Mouse (Mus musculus): ENCODE data around the gene Spn. TPM values are rescaled to one million over a fixed set of nuclear protein-coding genes. Genes with fewer than 3 reads are reported as not detected.

Spn gene
- polyA plus RNA-seq, 2 experiments: 7.9 to 10.8 TPM

DNA sequence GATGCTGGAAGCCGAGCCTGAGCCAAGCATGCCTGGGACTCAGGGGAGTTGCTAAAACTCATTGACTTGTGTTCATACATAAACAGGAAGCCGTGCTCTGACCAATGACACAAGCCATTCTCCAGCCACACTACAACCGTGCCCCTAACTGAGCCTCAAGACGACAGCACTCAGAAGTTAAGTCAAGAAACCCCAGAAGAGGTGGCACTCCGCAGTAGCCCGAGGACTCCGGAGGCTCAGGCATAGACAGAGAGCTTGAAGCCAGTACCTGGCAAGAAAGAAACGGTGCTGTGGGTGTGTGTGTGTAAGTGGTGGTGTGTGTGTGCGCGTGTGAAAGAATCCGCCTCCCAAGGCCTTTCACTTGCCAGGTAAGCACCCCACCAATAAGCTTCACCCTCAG is 22.7 kb downstream of the Spn start:
- Histone ChIP-seq H3K9ac (replicated peaks) (no peak overlapping the region), H3K27me3 (ENCODE audit: control insufficient read depth, insufficient read depth, low read length) (no peaks in the 10 kb centered on the region), H3K4me3 (ENCODE audit: insufficient read depth in 1 of 2, low read depth in 2 of 2, low read length in 2 of 2) (no peak overlapping the region), H3K4me1 (replicated peaks; ENCODE audit: control insufficient read depth in 2 of 2, insufficient read depth in 2 of 2, low read length in 1 of 2) (peaks cover 3 to 28% of the 10 kb centered on the region in 2 experiments; a peak in 3 of 4 replicates), H3K36me3 (replicated peaks; ENCODE audit: control insufficient read depth, insufficient read depth, low read depth) (no peaks in the 10 kb centered on the region; the same call in 1 of the 2 replicates), H3K9me3 (ENCODE audit: control insufficient read depth, low read length) (no peaks in the 10 kb centered on the region), H3K27ac (no peak overlapping the region), H3K4me2 (ENCODE audit: low read depth) (no peak overlapping the region)
- 62% methylated on average over 11 of the region's 11 CpGs for WGBS (ENCODE audit: insufficient replicate concordance)
- DNase-seq (ENCODE audit: low read depth in 3 of 3, low spot score in 3 of 3): no peak
- no peak for TF ChIP-seq EP300 (IDR thresholded peaks at IDR 0.05; ENCODE audit: low read depth)
- no peak for TF ChIP-seq CTCF (IDR thresholded peaks at IDR 0.05; ENCODE audit: low read depth)
- no peak for ATAC-seq (ENCODE audit: insufficient read depth)

DNA sequence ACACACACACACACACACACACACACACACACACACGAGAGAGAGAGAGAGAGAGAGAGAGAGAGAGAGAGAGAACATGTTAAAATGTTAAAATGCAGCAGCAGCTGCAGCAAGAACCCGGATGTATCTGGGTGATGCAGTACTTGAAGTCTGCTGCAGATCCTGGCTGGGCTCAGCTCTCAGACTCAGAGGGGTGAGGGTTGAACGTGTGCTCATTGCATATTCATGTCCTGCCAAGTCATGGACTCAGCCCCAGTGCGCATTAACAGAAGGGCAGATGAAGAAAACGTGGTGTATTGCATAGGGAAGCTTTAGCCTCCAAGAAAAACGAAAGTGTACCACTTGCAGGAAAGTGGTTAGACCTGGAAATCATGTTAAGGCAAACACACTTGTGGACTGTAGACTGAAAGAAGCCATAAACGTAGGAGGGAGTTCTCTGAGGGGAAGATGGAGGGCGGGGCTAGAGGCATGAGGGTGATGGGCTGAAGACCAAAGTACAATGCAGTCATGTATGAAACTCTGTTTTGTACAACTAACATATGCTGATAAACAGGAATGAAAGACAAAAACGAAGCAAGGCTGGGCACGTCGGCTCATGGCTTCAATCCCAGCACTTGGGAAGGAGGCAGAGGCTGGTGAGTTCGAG is 23.9 kb downstream of the Spn start:
- Histone ChIP-seq H3K4me1 (replicated peaks; ENCODE audit: control insufficient read depth in 2 of 2, insufficient read depth in 2 of 2, low read length in 1 of 2) (peaks cover 3 to 16% of the 10 kb centered on the region in 2 experiments; a peak in 3 of 4 replicates), H3K36me3 (replicated peaks; ENCODE audit: control insufficient read depth, insufficient read depth, low read depth) (no peaks in the 10 kb centered on the region; the same call in 1 of the 2 replicates), H3K9me3 (ENCODE audit: control insufficient read depth, low read length) (no peaks in the 10 kb centered on the region), H3K27ac (no peak overlapping the region), H3K4me3 (ENCODE audit: insufficient read depth in 1 of 2, low read depth in 2 of 2, low read length in 2 of 2) (no peak overlapping the region), H3K27me3 (ENCODE audit: control insufficient read depth, insufficient read depth, low read length) (no peaks in the 10 kb centered on the region), H3K4me2 (ENCODE audit: low read depth) (no peak overlapping the region), H3K9ac (replicated peaks) (no peak overlapping the region)
- DNase-seq (ENCODE audit: low read depth in 3 of 3, low spot score in 3 of 3): no peak
- TF ChIP-seq CTCF (IDR thresholded peaks at IDR 0.05; ENCODE audit: low read depth): no peak
- TF ChIP-seq EP300 (IDR thresholded peaks at IDR 0.05; ENCODE audit: low read depth): no peak
- ATAC-seq (ENCODE audit: insufficient read depth): no peak
- 41% methylated on average over 12 of the region's 12 CpGs for whole genome bisulfite sequencing (ENCODE audit: insufficient replicate concordance)

DNA sequence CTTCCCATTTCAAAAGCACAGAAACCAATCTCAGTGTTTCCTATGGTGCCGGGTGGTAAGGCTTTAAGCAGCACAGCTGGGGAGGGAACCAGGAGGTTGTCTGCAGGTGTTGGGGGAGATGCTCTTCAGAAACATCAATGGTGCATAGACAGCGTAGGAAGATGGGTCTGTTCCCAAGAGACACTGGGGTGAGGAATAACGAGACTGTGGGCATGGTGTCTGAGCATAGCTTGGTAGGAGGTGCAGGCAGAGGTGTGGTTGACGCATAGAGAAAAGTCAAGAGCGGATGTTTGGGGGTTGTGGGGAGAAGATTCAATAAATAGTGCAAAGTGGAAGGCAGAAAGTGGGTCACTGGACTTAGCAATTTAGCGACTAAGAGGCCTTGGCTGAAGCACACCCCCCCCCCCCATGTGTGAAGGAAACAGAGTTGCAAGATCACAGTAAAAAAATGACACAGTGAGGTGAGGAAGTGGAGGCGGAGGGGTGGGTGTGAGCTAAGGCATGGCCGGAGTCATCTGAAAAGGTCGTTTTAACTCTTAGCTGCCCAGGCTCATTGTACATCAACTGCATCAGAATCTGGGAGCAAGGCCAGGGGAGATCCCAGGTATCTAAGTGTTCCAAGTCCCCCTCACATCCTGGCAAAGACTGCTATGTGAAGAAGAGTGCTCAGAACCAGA is 24.6 kb downstream of the Spn start:
- Histone ChIP-seq H3K27me3 (ENCODE audit: control insufficient read depth, insufficient read depth, low read length) (no peaks in the 10 kb centered on the region), H3K9ac (replicated peaks) (no peak overlapping the region), H3K9me3 (ENCODE audit: control insufficient read depth, low read length) (no peaks in the 10 kb centered on the region), H3K27ac (no peak overlapping the region), H3K4me3 (ENCODE audit: insufficient read depth in 1 of 2, low read depth in 2 of 2, low read length in 2 of 2) (no peak overlapping the region), H3K4me1 (replicated peaks; ENCODE audit: control insufficient read depth in 2 of 2, insufficient read depth in 2 of 2, low read length in 1 of 2) (peaks cover 3 to 15% of the 10 kb centered on the region in 2 experiments; a peak in 3 of 4 replicates), H3K4me2 (ENCODE audit: low read depth) (no peak overlapping the region), H3K36me3 (replicated peaks; ENCODE audit: control insufficient read depth, insufficient read depth, low read depth) (no peaks in the 10 kb centered on the region; the same call in 1 of the 2 replicates)
- TF ChIP-seq EP300 (IDR thresholded peaks at IDR 0.05; ENCODE audit: low read depth) (no peak), CTCF (IDR thresholded peaks at IDR 0.05; ENCODE audit: low read depth) (no peak)
- 33% methylated on average over 9 of the region's 9 CpGs for WGBS (ENCODE audit: insufficient replicate concordance)
- ATAC-seq (ENCODE audit: insufficient read depth) (no peak), DNase-seq (ENCODE audit: low read depth in 3 of 3, low spot score in 3 of 3) (no peak)

DNA sequence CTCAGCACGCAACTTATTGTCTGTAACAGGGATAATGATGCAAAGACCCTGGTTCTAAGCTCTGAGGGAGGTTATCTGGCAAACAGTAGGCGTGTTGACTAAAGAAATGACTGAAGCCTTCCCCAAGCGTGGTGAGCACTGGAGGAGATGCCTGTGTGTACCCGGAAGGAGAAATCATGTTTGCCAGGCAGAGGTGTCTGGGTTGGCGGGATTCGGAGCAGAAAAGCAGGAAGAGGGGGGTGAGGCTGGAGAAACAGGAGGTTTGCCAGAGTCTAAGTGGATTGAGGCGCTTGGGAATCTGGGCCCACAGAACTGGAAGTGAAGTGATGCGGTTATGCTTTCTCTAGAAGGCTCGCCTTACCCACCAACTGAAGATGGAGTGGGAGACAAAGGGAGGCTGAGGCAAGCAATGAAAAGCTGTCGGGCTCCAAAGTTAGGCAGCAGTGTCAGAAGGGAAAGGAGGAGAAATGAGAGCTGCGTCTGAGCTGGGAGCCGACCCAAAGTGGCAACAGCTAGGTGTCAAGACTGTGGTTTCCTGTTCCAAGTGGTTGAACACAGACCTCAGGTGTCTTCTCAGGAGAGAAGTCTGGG is 25.3 kb downstream of the Spn start:
- no peaks in the 10 kb centered on the region for H3K9me3 ChIP-seq (ENCODE audit: control insufficient read depth, low read length)
- DNase-seq (ENCODE audit: low read depth in 3 of 3, low spot score in 3 of 3): no peak
- H3K27me3 ChIP-seq (ENCODE audit: control insufficient read depth, insufficient read depth, low read length): no peaks in the 10 kb centered on the region
- no peak overlapping the region for H3K4me2 ChIP-seq (ENCODE audit: low read depth)
- no peaks in the 10 kb centered on the region; the same call in 1 of the 2 replicates for H3K36me3 ChIP-seq (replicated peaks; ENCODE audit: control insufficient read depth, insufficient read depth, low read depth)
- TF ChIP-seq EP300 (IDR thresholded peaks at IDR 0.05; ENCODE audit: low read depth): no peak
- H3K4me1 ChIP-seq (replicated peaks; ENCODE audit: control insufficient read depth in 2 of 2, insufficient read depth in 2 of 2, low read length in 1 of 2): peaks cover 3 to 15% of the 10 kb centered on the region in 2 experiments; a peak in 3 of 4 replicates
- no peak for ATAC-seq (ENCODE audit: insufficient read depth)
- WGBS (ENCODE audit: insufficient replicate concordance): 62% methylated on average over 12 of the region's 12 CpGs
- no peak overlapping the region for H3K9ac ChIP-seq (replicated peaks)
- H3K4me3 ChIP-seq (ENCODE audit: insufficient read depth in 1 of 2, low read depth in 2 of 2, low read length in 2 of 2): no peak overlapping the region
- H3K27ac ChIP-seq: no peak overlapping the region

DNA sequence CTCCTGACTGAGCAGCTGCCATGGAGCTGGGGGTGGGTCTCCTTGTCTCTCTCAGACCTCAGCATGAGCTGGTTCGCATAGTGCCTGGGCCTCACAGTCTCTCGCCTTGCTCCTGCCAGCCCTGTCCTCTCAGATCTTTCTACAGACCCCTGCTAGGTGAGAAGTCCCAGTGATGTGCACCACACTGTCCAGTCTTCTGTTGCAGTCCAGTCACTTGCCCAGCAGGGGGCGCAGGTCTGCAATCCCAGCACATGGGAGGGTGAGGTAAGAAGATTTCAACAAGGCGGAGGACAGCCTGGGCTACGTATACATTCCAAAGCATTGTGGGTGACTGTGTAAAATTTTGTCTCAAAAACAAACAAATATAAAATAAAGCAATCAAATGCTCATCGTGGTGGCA is 26.2 kb downstream of the Spn start:
- Histone ChIP-seq H3K4me3 (ENCODE audit: insufficient read depth in 1 of 2, low read depth in 2 of 2, low read length in 2 of 2) (no peak overlapping the region), H3K27ac (no peak overlapping the region), H3K4me1 (replicated peaks; ENCODE audit: control insufficient read depth in 2 of 2, insufficient read depth in 2 of 2, low read length in 1 of 2) (peaks cover 3 to 13% of the 10 kb centered on the region in 2 experiments; a peak in 3 of 4 replicates), H3K9me3 (ENCODE audit: control insufficient read depth, low read length) (no peaks in the 10 kb centered on the region), H3K9ac (replicated peaks) (no peak overlapping the region), H3K4me2 (ENCODE audit: low read depth) (no peak overlapping the region), H3K36me3 (replicated peaks; ENCODE audit: control insufficient read depth, insufficient read depth, low read depth) (no peaks in the 10 kb centered on the region; the same call in 1 of the 2 replicates), H3K27me3 (ENCODE audit: control insufficient read depth, insufficient read depth, low read length) (no peaks in the 10 kb centered on the region)
- TF ChIP-seq CTCF (IDR thresholded peaks at IDR 0.05; ENCODE audit: low read depth) (peak; percentile 98), EP300 (IDR thresholded peaks at IDR 0.05; ENCODE audit: low read depth) (no peak)
- DNase-seq (ENCODE audit: low read depth in 3 of 3, low spot score in 3 of 3): peak; percentile 61 to 66 (median 64)
- peak; percentile 56 for ATAC-seq (ENCODE audit: insufficient read depth)
- WGBS (ENCODE audit: insufficient replicate concordance): 27% methylated on average over 6 of the region's 6 CpGs
